Mouse (Mus musculus) erythroblast, embryonic 14.5 days (primary cell): ENCODE data around the gene Olfr1428. TPM values are rescaled to one million over a fixed set of nuclear protein-coding genes. Genes with fewer than 3 reads are reported as not detected.
"Not testable (repeated sequence)": the region's sequence is repeated elsewhere in the genome, so short reads cannot be mapped to it uniquely, and the experiment has no call there.

Source experiments
- H3K27me3 ChIP-seq: 2 replicates; pipeline ENCODE4 v1.6.1; 2012; ENCODE audit warnings: inconsistent platforms; ENCODE audit not compliant: control insufficient read depth
- H3K36me3 ChIP-seq: 2 replicates; pipeline ENCODE4 v1.6.1; 2012; ENCODE audit warnings: mild to moderate bottlenecking, inconsistent platforms; ENCODE audit not compliant: control insufficient read depth
- H3K4me1 ChIP-seq: 2 replicates; pipeline ENCODE4 v1.6.1; 2012; ENCODE audit warnings: inconsistent platforms; ENCODE audit not compliant: control insufficient read depth
- H3K4me3 ChIP-seq: replicated peaks from 2 replicates; pipeline ENCODE3; 2012; ENCODE audit warnings: moderate library complexity, mild to moderate bottlenecking, inconsistent platforms
- H3K9me3 ChIP-seq: 2 replicates; pipeline ENCODE4 v1.6.1; 2012; ENCODE audit warnings: low read length, inconsistent platforms, mixed read lengths; ENCODE audit not compliant: control insufficient read depth
- GATA1 ChIP-seq: IDR thresholded peaks from 2 replicates; pipeline ENCODE4 v1.6.1; 2012; ENCODE audit warnings: low read length, inconsistent platforms, mixed read lengths
- TAL1 ChIP-seq: IDR thresholded peaks from 3 replicates; pipeline ENCODE4 v1.6.1; 2012; ENCODE audit warnings: low read length, inconsistent platforms, mixed read lengths
- polyA plus RNA-seq: library from polyadenylated mRNA; stranded (reverse); fragments of >175 nt; gene quantifications from 2 replicates; pipeline ENCODE4 v1.2.3, GENCODE M21; 2012

Gene Olfr1428
- not detected in 2 replicates for polyA plus RNA-seq

- no peak within 1 kb of the TSS for H3K4me3 ChIP-seq
- no peak for TF ChIP-seq TAL1
- TF ChIP-seq GATA1 = no peak
- H3K36me3 ChIP-seq = no peaks in the 10 kb centered on the region
- H3K4me1 ChIP-seq = no peaks in the 10 kb centered on the region
- no peaks in the 10 kb centered on the region for H3K27me3 ChIP-seq
- no peaks in the 10 kb centered on the region for H3K9me3 ChIP-seq
Observed at GRCm38 (mm10) chr19:12115797-12116196, at the start of gene Olfr1428. Olfr1428 (minus strand) TSS chr19:12115897.

GRCm38 (mm10) chr19:12145452-12145851 is 29.8 kb upstream of the Olfr1428 start:
- no peaks in the 10 kb centered on the region for H3K27me3 ChIP-seq
- H3K4me3 ChIP-seq = no peak overlapping the region
- no peaks in the 10 kb centered on the region for H3K9me3 ChIP-seq
- no peaks in the 10 kb centered on the region for H3K36me3 ChIP-seq
- TF ChIP-seq TAL1 (no peak), GATA1 (no peak)
- H3K4me1 ChIP-seq = no peaks in the 10 kb centered on the region

GRCm38 (mm10) chr19:12143356-12143755 is 27.7 kb upstream of the Olfr1428 start:
- H3K4me1 ChIP-seq = no peaks in the 10 kb centered on the region
- TF ChIP-seq TAL1 = no peak
- TF ChIP-seq GATA1 = no peak

GRCm38 (mm10) chr19:12134289-12134688 is 18.6 kb upstream of the Olfr1428 start:
- H3K9me3 ChIP-seq = no peaks in the 10 kb centered on the region
- no peaks in the 10 kb centered on the region for H3K4me1 ChIP-seq
- H3K27me3 ChIP-seq = no peaks in the 10 kb centered on the region
- TF ChIP-seq TAL1 (no peak), GATA1 (no peak)
- H3K36me3 ChIP-seq = no peaks in the 10 kb centered on the region
- no peak overlapping the region for H3K4me3 ChIP-seq

More at GRCm38 (mm10) chr19:12143356-12143755, 27.7 kb upstream of the Olfr1428 start:
- Histone ChIP-seq H3K4me3 (no peak overlapping the region), H3K9me3 (no peaks in the 10 kb centered on the region), H3K27me3 (no peaks in the 10 kb centered on the region), H3K36me3 (no peaks in the 10 kb centered on the region)

GRCm38 (mm10) chr19:12123103-12123502 is 7.4 kb upstream of the Olfr1428 start, which contains the start of gene Olfr76:
Olfr76 (minus strand) TSS chr19:12123203.
- TF ChIP-seq GATA1 = no peak
- TF ChIP-seq TAL1 = no peak
- Histone ChIP-seq H3K4me1 (no peaks in the 10 kb centered on the region), H3K27me3 (no peaks in the 10 kb centered on the region)

GRCm38 (mm10) chr19:12116464-12116863 is 767 bp upstream of the Olfr1428 start:
- Histone ChIP-seq H3K4me1 (no peaks in the 10 kb centered on the region), H3K36me3 (no peaks in the 10 kb centered on the region), H3K9me3 (no peaks in the 10 kb centered on the region), H3K27me3 (no peaks in the 10 kb centered on the region), H3K4me3 (no peak overlapping the region)
- no peak for TF ChIP-seq TAL1
- TF ChIP-seq GATA1 = no peak

More at GRCm38 (mm10) chr19:12123103-12123502, 7.4 kb upstream of the Olfr1428 start, which contains the start of gene Olfr76:
- no peaks in the 10 kb centered on the region for H3K36me3 ChIP-seq
- no peaks in the 10 kb centered on the region for H3K9me3 ChIP-seq
- H3K4me3 ChIP-seq = no peak within 1 kb of the TSS

- Histone ChIP-seq H3K4me1 (no peaks in the 10 kb centered on the region), H3K27me3 (no peaks in the 10 kb centered on the region), H3K4me3 (no peak overlapping the region), H3K36me3 (no peaks in the 10 kb centered on the region), H3K9me3 (no peaks in the 10 kb centered on the region)
- TF ChIP-seq GATA1 = no peak
- TF ChIP-seq TAL1 = no peak
Observed at GRCm38 (mm10) chr19:12113807-12114206, 1.9 kb downstream of the Olfr1428 start.

- H3K4me3 ChIP-seq = no peak overlapping the region
- no peaks in the 10 kb centered on the region for H3K36me3 ChIP-seq
- TF ChIP-seq GATA1 (no peak), TAL1 (no peak)
- H3K4me1 ChIP-seq = no peaks in the 10 kb centered on the region
- H3K27me3 ChIP-seq = no peaks in the 10 kb centered on the region
- no peaks in the 10 kb centered on the region for H3K9me3 ChIP-seq
Observed at GRCm38 (mm10) chr19:12104541-12104940, 11.2 kb downstream of the Olfr1428 start.

- TF ChIP-seq GATA1 (no peak), TAL1 (no peak)
- no peaks in the 10 kb centered on the region for H3K9me3 ChIP-seq
- no peaks in the 10 kb centered on the region for H3K27me3 ChIP-seq
- H3K4me1 ChIP-seq = no peaks in the 10 kb centered on the region
- H3K4me3 ChIP-seq = no peak within 1 kb of the TSS
- H3K36me3 ChIP-seq = no peaks in the 10 kb centered on the region
Observed at GRCm38 (mm10) chr19:12103234-12103633, 12.5 kb downstream of the Olfr1428 start, which contains the start of gene Olfr1427. Olfr1427 (minus strand) TSS chr19:12103334.

GRCm38 (mm10) chr19:12091913-12092312 is 23.8 kb downstream of the Olfr1428 start, which contains the start of gene Olfr1426:
Olfr1426 (minus strand) TSS chr19:12092013.
- Histone ChIP-seq H3K4me3 (no peak within 1 kb of the TSS), H3K36me3 (no peaks in the 10 kb centered on the region), H3K9me3 (no peaks in the 10 kb centered on the region), H3K27me3 (no peaks in the 10 kb centered on the region), H3K4me1 (no peaks in the 10 kb centered on the region)
- TF ChIP-seq GATA1 (no peak), TAL1 (no peak)

GRCm38 (mm10) chr19:12077631-12078030 is 38.1 kb downstream of the Olfr1428 start, which contains the start of gene Olfr1425:
Olfr1425 (minus strand) TSS chr19:12077731.
- not testable (repeated sequence) for H3K27me3 ChIP-seq, H3K9me3 ChIP-seq, H3K4me3 ChIP-seq, H3K4me1 ChIP-seq, H3K36me3 ChIP-seq

GRCm38 (mm10) chr19:12069546-12069945 is 46.2 kb downstream of the Olfr1428 start:
- H3K4me3 ChIP-seq, H3K27me3 ChIP-seq, H3K4me1 ChIP-seq, H3K36me3 ChIP-seq, H3K9me3 ChIP-seq: not testable (repeated sequence)

- H3K36me3 ChIP-seq, H3K4me1 ChIP-seq, H3K9me3 ChIP-seq, H3K4me3 ChIP-seq, H3K27me3 ChIP-seq: not testable (repeated sequence)
Observed at GRCm38 (mm10) chr19:12067806-12068205, 47.9 kb downstream of the Olfr1428 start.
